Mouse (Mus musculus) right cerebral cortex, postnatal 4 days (tissue): ENCODE results near the gene Pitpna.
A peak's percentile ranks its signal among the peaks of the same experiment; 100 is the strongest.

Experiments
- DNase-seq: peaks from one replicate; pipeline ENCODE4 v3.0.0-alpha.2; 2022

Gene Pitpna

DNA sequence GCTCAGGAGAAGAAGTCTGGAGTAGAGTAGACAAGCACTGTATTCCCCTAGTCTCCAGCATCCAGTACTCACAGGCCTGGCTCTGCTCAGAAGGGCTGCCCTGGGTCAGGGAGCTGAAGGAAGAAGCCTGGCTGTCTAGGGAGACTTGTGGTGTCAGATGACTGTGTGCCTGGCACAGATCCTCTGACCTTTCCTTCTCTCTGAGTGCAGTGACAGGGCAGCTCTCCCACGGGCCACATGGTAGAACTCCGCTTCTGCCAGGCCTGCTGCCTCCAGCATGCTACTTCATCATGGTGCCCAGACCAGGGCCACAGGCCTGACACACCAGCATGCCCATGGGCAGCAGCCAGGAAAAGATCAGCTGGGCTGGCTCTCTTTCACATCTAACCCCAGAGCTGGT is 22.0 kb upstream of the Pitpna start:
- DNase-seq = no peak

DNA sequence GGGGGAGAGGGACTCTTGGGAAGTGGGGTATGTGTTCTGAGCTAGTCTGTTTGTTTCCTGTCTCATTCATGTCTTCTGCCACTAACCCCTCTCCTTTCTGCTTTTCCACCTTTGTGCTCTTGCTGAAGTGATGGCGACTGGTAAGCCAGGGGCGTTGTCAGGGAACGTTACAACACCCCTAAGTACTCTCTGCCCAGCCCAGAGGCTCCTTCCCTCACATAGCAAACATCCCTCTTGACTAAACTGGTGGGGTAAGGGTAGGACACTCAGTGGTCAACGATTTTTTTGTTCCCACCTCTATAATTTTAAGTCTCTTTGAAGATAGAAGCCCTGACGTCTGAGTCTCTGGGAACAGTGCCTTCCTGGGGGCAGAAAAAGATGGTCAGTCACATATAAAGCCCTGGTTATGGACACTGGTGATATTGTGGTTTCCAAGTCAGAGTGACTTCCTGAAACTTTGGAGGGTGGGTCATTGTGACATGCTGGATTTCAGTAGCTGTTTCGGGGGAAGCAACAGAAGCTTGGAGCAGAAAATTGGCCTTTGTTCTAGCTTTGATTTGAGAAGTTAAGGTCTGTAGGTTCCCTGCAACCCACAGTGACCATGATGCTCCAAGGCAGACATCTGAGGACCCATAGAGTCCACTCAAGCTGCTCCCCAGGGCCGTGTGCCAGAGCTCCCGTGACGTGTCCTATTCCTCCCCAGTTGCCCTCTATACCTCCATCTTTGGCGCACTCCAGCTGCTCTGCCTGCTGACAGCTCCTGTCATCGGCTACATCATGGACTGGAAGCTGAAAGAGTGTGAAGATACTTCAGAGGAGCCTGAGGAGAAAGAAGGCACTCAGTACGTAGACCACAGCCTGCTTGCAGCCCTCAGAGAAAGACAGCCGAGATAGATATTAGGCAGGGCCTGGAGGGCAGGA is 21.4 kb upstream of the Pitpna start:
- no peak for DNase-seq

DNA sequence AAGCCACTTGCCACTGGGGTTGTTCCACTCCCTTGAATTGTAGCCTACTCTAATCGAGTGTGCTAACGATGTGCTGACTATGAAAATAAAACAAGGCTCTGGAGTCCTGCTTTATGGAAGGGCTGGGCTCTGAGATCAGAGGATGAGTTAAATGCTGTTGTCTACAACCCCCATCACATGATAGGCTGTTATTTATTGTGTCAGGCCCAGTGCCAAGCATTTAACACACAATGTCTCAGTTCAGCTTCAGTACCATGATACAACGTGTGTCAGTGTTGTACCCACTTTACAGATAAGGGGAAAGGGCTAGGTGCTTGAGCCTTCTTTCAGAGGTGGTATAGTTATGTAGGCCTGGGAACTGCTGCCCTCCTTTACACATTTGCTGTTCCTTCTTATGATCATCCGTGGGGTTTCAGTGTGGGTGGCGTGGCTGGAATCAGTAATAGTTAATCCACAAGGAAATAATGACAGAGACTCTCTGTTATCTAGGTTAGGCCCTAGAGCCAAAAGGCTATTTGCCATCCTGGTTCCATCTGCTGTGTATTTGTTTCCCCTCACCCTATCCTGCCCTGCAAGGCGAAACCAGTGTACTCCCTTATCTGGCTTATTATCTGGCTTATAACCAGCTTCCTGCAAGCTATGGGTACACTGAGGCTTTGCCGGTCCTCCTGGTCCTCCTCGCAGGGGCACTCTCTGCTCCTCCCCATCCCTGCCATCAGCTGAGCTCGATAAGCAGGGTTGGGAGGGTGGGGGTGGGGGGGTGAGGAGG is 20.4 kb upstream of the Pitpna start:
- DNase-seq = no peak

DNA sequence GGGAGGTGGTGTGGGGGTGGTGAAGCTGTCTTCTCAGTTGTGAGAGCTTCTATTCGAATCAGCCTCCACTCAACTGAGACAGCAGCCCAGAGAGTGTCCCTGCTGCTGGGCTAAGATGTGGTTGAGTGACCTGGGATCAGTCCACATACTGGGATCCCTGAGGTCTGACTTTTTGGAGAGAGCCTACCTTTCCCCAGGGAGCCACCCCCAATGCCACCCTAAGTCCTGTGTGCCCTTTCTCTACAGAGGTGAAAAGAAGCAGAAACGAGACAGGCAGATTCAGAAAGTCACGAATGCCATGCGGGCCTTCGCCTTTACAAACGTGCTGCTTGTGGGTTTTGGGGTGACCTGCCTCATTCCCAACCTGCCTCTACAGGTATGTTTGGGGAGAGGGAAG is 19.8 kb upstream of the Pitpna start:
- DNase-seq = no peak

DNA sequence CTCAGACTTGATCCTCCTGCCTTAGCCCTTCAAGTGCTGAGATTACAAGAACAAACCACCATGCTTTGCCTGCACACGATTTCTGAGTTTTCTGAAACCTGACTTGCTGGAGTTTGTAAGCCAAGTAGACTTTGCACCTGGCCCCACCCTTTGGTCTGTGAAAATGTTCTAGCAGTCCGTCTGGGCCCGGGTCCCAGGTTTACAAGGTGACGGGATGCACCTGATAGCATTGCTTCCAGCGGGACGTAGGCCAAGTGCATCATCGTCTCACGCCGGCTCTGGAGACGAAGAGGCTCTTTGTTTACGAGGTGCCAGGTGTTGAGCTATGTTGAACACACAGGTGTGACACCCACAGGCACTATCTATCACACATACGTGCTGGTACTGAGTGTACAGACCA is 18.9 kb upstream of the Pitpna start:
- no peak for DNase-seq

DNA sequence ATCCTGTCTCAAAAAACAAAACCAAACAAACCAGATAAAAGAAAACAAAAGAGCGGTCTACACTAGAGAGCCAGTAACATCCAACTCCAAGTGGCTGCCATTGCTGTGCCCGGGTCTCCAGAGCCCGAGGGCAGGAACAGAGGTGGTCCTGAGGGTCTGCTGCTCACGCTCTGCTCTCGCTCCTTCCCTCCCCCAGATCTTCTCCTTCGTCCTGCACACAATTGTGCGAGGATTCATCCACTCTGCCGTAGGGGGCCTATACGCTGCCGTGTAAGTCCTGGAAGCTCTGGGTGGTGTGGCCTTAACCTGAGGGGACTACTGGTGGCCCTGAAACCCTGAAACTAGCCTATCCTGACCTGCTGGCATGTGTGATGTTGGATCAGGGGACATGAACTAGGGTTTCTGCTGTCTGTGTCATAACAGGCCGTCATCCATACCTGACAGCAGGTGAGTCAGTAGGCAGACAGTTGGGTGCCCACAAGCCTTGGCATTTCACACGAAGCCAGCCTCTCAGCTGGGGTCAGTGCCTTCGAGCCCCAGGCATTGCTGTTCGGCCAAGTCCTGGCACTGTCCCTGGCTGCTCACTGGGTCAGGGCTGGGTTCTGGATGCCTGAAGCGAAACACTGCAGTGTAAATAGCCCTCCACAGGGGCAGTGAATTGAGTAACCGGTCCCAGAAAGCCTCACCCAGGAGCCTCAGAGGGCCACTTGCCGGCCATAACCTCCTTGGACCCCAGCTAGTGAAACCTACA is 17.3 kb upstream of the Pitpna start:
- DNase-seq = no peak

DNA sequence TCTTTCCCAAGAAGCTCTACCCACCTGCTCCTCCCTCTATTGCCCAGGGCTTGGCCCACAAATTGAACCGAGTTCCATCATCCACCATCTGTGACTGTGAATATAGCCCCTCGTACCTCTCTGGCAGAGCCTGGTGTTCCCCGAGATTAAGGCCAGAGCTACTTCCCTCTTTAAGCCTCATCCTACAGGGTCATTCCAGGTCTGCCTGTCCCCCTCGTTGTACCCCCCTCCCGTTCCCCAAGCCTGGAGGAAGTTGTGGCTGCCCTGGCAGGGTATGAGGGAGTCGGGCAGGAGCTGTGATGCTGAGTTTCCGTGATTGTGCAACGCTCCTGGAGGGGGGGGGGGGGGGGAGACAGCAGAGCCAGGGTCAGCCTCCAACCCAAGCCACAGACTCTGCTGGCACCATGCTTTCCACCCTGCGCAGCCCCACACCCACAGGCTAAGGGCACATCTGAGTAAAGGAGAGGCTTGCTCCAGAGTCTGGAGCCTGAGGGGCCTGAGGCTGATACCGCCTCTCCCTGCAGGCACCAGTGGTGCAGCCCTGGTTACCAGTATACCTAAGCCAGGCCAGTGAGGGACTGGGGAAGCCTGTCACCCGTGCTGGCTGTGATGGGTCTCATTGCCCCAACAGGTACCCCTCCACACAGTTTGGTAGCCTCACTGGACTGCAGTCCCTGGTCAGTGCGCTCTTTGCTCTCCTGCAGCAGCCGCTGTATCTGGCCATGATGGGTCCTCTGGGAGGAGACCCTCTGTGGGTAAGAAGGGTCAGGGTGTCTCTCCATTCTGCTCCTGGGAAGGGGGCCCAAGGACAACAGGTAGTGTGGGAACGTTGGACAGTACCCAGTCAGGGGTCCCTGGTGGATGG is 16.5 kb upstream of the Pitpna start:
- DNase-seq = no peak

DNA sequence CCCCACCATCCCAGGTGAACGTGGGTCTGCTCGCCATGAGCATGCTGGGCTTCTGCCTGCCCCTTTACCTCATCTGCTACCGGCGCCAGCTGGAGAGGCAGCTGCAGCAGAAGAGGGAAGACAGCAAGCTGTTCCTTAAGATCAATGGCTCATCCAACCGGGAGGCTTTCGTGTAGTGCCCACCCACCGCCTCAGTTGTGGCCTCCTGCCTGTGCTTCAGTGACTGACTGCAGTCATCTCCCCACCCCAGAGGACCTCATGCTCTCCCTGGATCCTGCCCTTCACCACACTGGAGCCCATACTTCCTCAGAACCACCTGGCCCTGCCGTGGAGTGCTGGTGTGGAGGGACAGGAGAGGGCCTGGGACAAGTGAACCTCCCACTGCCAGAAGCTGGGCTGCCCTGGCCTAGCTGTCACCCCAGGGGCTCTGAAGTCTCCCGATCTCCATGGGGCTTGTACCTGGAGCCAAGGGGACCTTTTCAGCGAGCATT is 15.6 kb upstream of the Pitpna start:
- no peak for DNase-seq

DNA sequence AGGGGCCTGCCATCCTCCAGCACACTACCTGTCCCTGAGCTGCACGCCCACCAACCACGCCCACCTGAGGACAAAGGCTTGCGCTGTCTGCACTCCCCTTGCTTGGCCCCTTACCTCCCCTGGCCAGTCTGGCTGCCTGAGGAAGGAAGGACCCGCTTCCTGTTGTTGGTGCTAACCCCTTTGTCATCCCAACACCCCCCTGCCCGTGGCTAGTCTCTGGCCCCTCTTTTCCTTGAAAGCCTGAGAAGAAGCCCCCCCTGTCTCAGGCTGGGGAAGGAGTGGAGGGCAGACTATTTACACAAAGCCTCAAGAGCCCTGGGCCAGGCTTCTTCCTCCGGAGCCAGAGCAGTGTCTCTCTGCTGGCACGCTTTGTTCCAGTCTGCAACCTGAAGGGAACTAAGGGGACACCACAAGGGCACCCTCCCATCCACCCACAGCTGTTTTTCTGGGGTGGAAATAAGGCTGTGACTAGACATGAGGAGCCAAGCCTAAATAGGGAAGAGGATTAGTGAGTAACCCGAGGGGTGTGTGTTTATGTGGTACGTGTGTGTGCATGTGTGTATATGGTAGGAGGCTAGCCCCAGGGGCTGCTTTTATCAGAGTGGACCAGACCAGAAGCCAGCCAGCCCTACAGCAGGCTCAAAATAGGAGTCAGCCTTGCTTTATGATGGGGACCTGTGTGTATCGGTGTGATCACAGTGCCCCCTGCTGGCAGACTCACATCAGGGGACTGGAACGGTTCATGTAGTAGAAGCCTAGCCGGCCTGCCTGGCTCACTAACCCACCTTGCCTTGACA is 14.8 kb upstream of the Pitpna start:
- peak; percentile 97 for DNase-seq

DNA sequence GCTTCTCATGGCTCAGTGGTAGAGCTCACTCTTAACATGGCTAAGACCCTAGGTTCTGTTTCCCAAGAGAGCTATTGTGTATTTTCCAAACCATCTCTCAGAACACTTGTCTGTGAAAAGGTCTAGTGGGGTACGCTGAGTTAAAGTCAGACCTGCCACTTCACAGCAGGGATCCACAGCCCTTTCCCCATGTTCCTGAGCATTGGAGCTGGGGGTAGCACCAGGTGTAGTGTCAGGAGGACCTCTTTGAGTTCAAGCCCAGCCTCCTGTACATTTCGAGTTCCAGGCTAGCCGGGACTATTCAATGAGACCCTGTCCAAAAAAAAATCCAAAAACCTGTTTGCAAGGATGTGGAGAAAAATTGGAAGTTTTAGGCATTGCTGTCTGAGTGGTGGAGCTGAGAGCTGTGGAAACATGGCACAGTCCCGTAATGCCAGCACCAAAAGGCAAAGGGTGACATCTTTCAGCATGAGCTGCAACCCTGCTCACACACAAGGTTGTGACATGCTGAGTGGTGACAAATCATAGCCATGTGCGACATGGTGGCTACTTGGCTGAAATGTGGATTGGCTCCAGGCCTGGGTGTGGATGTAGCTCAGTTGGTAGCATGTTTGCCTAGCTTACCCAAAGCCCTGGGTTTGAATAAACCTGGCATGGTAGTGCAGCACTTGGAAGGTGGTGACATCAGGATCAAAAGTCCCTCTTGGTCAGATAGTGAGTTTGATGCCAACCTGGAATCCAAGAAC is 13.3 kb upstream of the Pitpna start:
- DNase-seq = no peak

DNA sequence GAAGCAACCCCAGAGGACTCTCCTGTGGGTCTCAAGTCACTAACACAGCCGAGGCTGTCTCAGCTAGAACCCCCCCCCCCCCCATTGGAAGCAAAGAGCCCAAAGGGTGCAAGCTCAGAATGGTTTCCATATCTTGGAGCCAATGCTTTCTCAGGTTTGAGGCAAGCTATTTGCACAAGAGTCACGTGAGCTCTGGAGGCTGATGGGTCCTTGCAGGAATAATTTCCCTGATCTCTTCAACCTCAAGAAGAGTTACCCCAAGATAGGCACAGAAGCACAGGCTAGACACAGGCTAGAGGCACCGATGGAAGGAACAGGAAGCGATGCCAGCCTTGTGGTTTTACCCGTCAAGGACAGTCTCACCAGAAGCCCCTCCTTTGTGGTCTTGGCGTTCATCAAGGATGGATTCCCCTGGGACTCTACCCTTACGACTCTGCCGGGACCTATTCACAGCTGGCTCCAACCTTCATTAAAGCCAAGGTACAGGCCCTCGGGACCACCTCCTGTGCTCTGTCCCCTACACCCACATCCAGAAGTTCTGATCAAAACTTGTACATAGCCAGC is 12.3 kb upstream of the Pitpna start:
- no peak for DNase-seq

DNA sequence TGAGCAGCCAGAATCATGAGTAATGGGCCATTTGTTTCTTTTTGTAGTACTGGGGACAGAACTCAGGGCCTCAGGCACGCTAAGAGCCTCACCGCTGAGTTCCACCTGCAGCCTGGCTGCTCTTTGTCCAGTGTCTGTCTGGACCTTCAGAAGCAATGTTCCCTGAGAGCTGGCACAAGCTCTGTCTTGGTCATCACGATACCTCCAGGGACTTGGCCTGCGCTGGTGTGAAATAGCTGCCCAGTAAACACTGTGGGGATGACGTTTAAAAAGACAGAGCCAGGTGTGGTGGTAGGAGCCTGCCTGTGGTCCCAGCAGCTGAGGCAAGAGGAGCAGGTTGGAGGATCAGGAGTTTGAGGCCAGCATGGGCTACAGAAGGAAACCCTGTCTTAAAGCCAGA is 9.3 kb upstream of the Pitpna start:
- no peak for DNase-seq

DNA sequence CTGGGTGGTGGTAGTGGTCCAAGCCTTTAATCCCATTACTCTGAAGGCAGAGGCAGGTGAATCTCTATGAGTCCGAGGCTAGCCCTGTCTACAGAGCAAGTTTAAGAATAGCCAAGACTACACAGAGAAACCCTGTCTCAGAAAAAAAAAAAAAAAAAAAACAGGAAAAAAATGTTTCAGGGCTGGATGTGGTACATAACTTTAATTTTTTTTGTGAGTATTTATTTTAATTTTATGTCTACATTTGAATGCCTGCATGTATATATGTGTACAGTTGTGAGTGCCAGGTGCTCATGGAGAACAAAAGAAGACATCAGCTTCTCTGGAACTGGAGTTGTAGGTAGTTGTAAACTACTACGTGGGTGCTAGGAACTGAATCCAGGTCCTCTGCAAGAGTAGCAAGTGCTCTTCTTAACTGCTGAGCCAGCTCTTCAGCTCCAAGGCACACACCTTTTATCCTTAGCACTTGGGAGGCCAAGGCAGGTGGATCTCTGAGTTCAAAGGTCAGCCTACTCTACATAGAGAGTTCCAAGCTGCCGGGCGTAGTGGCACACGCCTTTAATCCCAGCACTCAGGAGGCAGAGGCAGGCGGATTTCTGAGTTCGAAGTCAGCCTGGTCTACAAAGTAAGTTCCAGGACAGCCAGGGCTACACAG is 6.3 kb upstream of the Pitpna start:
- no peak for DNase-seq

DNA sequence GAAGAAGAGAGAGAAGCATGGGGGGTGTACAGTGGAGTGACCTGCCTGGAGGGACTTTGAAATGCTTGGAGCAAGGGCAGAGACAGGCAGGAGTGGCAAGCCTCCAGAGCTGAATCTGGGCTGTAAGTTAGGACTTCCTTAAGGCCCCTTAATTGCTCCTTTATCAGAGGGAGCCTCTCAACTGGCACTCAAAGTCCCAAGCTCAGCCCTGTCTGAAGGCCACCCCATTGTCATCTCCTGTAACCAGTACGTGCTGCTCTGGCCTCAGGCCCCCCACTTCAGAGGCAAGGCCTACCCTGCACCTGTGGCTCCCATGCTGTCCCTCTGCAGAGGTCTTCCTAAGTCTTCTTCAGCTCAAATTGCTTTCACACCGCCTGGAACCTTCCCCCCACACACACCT is 4.4 kb upstream of the Pitpna start:
- DNase-seq = no peak

DNA sequence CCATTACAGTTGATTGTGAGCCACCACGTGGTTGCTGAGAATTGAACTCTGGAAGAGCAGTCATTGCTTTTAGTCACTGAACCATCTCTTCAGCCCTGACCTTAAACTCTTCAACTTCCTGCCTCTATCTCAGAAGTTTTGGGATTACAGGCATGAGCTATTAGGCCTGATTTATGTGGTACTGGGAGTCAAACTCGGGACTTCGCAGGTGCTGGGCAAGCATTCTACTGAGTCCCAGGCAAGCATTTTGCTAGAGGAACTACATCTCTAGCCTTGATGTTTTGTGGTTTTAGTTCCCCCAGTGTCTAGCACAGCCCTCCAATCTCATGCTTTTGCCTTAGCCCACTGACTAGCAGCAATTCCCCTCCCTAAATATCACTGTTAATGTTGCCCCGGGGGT is 2.8 kb upstream of the Pitpna start:
- DNase-seq = no peak

DNA sequence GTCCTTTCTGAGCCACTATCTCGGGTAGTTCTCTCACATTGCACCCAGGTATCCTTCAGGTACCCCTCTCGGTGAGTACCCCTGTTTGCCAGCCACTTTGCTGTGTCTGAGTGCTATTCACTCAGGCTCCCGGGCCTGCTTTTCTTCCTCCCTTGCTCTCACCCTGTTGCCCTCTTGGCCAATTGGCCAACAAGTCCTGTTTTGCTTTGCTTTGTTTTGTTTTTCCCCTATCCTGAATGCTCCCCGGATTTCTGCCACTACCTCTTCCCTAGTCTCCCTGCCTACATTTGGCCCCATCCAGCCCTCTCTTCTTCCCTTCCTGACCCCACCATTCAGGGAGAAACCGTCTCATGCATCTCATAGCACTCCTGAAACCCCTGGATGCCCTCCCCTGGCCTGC is 1.9 kb upstream of the Pitpna start:
- DNase-seq = no peak

DNA sequence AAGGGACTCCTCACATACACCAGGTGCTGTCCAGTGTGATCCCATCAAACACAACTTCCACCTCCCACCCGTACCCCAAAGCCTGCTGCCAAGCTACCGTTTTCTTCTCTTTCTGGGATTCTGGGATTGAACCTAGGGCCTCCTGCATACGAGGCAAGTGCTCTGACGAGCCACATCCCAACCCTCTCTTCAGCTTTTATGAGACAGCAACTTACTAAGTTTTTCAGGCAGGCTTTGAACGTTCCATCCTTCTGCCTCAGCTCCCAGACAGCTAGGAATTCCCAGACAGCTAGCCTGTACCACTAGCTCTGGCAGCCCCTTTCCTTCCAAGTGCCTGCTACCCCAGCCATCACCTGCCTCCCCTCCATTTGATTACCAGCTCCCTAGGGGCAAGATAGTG is 934 bp upstream of the Pitpna start:
- DNase-seq = no peak

DNA sequence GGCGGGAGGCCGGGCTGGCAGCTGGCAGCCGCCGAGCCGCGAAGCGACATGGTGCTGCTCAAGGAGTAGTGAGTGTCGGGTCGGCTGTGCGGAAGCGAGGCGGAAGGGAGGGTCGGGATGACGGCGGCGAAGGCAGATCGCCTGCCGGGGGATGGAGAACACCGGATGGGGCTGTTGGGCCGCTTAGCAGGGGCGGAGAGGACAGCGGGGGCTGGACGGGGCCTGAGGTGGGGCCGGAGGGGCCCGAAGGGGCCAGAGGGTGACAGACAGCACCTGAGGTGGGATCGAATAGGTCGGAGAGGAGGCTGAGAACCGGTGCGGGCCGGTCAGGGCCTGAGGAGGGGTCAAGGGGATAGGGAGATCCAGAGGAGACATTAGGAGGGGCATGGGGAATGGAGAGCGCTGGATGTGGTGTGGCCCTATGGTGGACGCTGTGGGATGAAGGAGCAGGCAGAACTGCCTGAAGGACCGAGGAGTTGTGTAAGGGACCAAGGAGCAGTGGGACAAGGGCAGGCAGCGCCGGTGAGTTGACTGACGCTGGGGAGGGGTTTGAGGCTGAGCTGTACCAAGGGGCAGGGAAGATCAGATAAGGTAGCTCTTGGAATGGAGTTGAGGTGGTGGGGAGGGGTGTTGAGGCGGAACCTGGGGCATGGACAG is 516 bp downstream of the Pitpna start:
- no peak for DNase-seq

DNA sequence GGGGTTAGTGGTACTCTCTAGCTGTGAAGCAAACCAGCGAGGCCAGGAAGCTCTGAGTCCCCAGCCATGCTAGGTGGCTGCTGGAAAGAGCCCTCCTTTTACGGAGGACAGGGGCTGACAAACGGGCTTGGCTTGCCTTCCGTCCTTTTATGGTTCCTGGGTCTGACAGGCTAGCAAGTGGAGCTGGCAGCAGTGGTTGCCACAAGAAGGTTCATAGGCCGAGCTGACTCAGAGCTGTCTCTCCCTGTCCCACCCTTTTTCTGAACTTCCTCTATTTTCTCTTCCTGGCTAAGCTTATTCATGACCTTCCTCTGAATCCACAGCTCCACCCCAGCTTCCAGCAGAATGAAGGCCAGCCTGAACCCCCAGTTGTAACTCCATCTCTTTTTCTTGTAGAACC is 4.7 kb downstream of the Pitpna start:
- no peak for DNase-seq
